Mouse (Mus musculus): ENCODE results near the gene Chac1.

GRCm38 (mm10) chr2:119327102-119327480 lies 23.9 kb upstream of the Chac1 start:
- no peak for TF ChIP-seq GATA1 (IDR thresholded peaks at IDR 0.05; ENCODE audit: low read length)
- no peak for TF ChIP-seq TAL1 (IDR thresholded peaks at IDR 0.05; ENCODE audit: low read length)

All from erythroblast, embryonic 14.5 days (primary cell).